Mouse (Mus musculus) kidney, embryonic 14.5 days (tissue): ENCODE data around the gene Amtn. TPM values are rescaled to one million over a fixed set of nuclear protein-coding genes. Genes with fewer than 3 reads are reported as not detected.
A peak's percentile ranks its signal among the peaks of the same experiment; 100 is the strongest.
"Not testable (repeated sequence)": the region's sequence is repeated elsewhere in the genome, so short reads cannot be mapped to it uniquely, and the experiment has no call there.

Experiments used
- ATAC-seq: fragments of 200-750 bp; cut with Nextera tagmentation; 2 replicates; pipeline ENCODE4 v1.8.0; 2017; ENCODE audit warnings: moderate number of reproducible peaks, mild to moderate bottlenecking, moderate TSS enrichment, moderate library complexity; ENCODE audit not compliant: low FRiP score, low TSS enrichment
- H3K27ac ChIP-seq: fragments of 300-500 bp; sonication (generic); 2 replicates; pipeline ENCODE4 v1.5.1; 2014; ENCODE audit warnings: low read depth, mild to moderate bottlenecking, low read length, moderate library complexity, mixed read lengths
- H3K27me3 ChIP-seq: fragments of 300-500 bp; sonication (generic); 2 replicates; pipeline ENCODE4 v1.6.1; 2014; ENCODE audit warnings: mild to moderate bottlenecking, low read length; ENCODE audit not compliant: control insufficient read depth, insufficient read depth
- H3K36me3 ChIP-seq: fragments of 300-500 bp; sonication (generic); 2 replicates; pipeline ENCODE4 v1.6.1; 2014; ENCODE audit warnings: low read length, mixed read lengths; ENCODE audit not compliant: control insufficient read depth, insufficient read depth
- H3K4me1 ChIP-seq: fragments of 300-500 bp; sonication (generic); 2 replicates; pipeline ENCODE4 v1.6.1; 2014; ENCODE audit warnings: low read length, mixed read lengths; ENCODE audit not compliant: control insufficient read depth, insufficient read depth
- H3K4me2 ChIP-seq: fragments of 300-500 bp; sonication (generic); replicated peaks from 2 replicates; pipeline ENCODE4 v1.6.1; 2014; ENCODE audit warnings: low read depth, mild to moderate bottlenecking, low read length
- H3K4me3 ChIP-seq: fragments of 300-500 bp; sonication (generic); 2 replicates; pipeline ENCODE4 v1.5.1; 2014; ENCODE audit warnings: mild to moderate bottlenecking, low read length
- H3K9ac ChIP-seq: fragments of 300-500 bp; sonication (generic); 2 replicates; pipeline ENCODE4 v1.6.1; 2014; ENCODE audit warnings: low read depth, mild to moderate bottlenecking, low read length, moderate library complexity
- H3K9me3 ChIP-seq: fragments of 300-500 bp; sonication (generic); 2 replicates; pipeline ENCODE4 v1.6.1; 2016; ENCODE audit warnings: low read length; ENCODE audit not compliant: control insufficient read depth
- WGBS: fragments of 180-500 bp; shearing (Covaris S2); extraction: QIAGEN DNeasy Blood & Tissue Kit; methylation state at CpG from one replicate; pipeline ENCODE4 v1.1.7; 2014; 5-methylcytosine and 5-hydroxymethylcytosine counted together
- polyA plus RNA-seq: library from polyadenylated mRNA; unstranded; fragments of >200 nt; fragmentation: Nextera tagmentation; extraction: Ambion mirVana; gene quantifications from 2 replicates; pipeline ENCODE4 v1.2.1, GENCODE M21; 2014

Amtn gene
- polyA plus RNA-seq, 1 experiment from 2014 or later: not detected

- Histone ChIP-seq H3K9ac (no peak overlapping the region), H3K9me3 (no peaks in the 10 kb centered on the region), H3K36me3 (no peaks in the 10 kb centered on the region), H3K4me2 (no peak overlapping the region), H3K27ac (no peak overlapping the region), H3K27me3 (no peaks in the 10 kb centered on the region), H3K4me1 (no peaks in the 10 kb centered on the region), H3K4me3 (no peak overlapping the region)
- 82% methylated on average over 3 of the region's 3 CpGs for WGBS
- no peak for ATAC-seq
Observed at GRCm38 (mm10) chr5:88401464-88401863, 25.6 kb downstream of the Amtn start.

GRCm38 (mm10) chr5:88420319-88421065, 44.6 kb downstream of the Amtn start:
- Histone ChIP-seq H3K27ac (no peak overlapping the region), H3K27me3 (no peaks in the 10 kb centered on the region), H3K9me3 (no peaks in the 10 kb centered on the region), H3K4me2 (no peak overlapping the region), H3K36me3 (no peaks in the 10 kb centered on the region), H3K4me1 (no peaks in the 10 kb centered on the region), H3K4me3 (no peak overlapping the region), H3K9ac (no peak overlapping the region)
- WGBS: 90% methylated on average over 8 of the region's 8 CpGs
- no peak for ATAC-seq

GRCm38 (mm10) chr5:88424892-88425291, 49.0 kb downstream of the Amtn start:
- H3K4me2 ChIP-seq, H3K27ac ChIP-seq, H3K4me1 ChIP-seq, H3K4me3 ChIP-seq, H3K9me3 ChIP-seq, H3K27me3 ChIP-seq, H3K36me3 ChIP-seq, H3K9ac ChIP-seq: not testable (repeated sequence)
- WGBS: 41% methylated on average over 2 of the region's 2 CpGs
- peak; percentile 46; the same call in 1 of the 2 replicates for ATAC-seq

- no peaks in the 10 kb centered on the region for H3K9me3 ChIP-seq
- H3K27ac ChIP-seq: no peak overlapping the region
- H3K4me1 ChIP-seq: 0 out of 2 replicates have a peak, but pooled peaks cover 2% of the 10 kb centered on the region
- no peak overlapping the region for H3K4me3 ChIP-seq
- WGBS: 10% methylated on average over 1 of the region's 1 CpGs
- ATAC-seq: peak; percentile 90
- no peaks in the 10 kb centered on the region for H3K36me3 ChIP-seq
- no peak overlapping the region for H3K9ac ChIP-seq
- H3K27me3 ChIP-seq: no peaks in the 10 kb centered on the region
- H3K4me2 ChIP-seq: no peak overlapping the region
Observed at GRCm38 (mm10) chr5:88426753-88427152, 50.8 kb downstream of the Amtn start.

Other genes starting within 250 kb of the Amtn start
- gene Gm11115, start 222.0 kb upstream of the Amtn start, polyA plus RNA-seq: not detected in 2 replicates
- not detected in 2 replicates for gene Gm7714, start 107.2 kb upstream of the Amtn start, polyA plus RNA-seq
- gene Prol1, start 58.8 kb upstream of the Amtn start, polyA plus RNA-seq: not detected in 2 replicates
- not detected in 2 replicates for gene Ambn, start 79.9 kb downstream of the Amtn start, polyA plus RNA-seq
- gene Enam, start 111.9 kb downstream of the Amtn start, polyA plus RNA-seq: not detected in 2 replicates
- gene Jchain, start 151.8 kb downstream of the Amtn start, polyA plus RNA-seq: 0.91 TPM in 1 of 2 replicates, not detected in the other
- gene Utp3, start 178.4 kb downstream of the Amtn start, polyA plus RNA-seq: 73.4 and 88.8 TPM in 2 replicates
- gene Rufy3, start 188.9 kb downstream of the Amtn start, polyA plus RNA-seq: 11.1 and 17.7 TPM in 2 replicates